Comparison of ENCODE assay signal across 19 mouse cellular contexts in genomic region chr9:101411532-101411880, GRCm38 (mm10).
DNase-seq lines count a peak whose midpoint lies in the region; ATAC-seq lines count a peak whose summit lies in the region.
"Had no signal": no experiment of that assay in that cellular context is flagged by ENCODE, and none has a peak within 500 bp of the region (broad histone marks: within the 10 kb centered on the region; RNA-seq: fewer than 3 reads in every experiment).

No protein-coding gene starts in this region.

- no peak overlapping the region for H3K27ac ChIP-seq in embryonic facial prominence, embryonic 14.5 days (replicated peaks; ENCODE audit: low read depth, low read length)
- peak overlapping the region; percentile 55 for H3K27ac ChIP-seq in hindbrain, embryonic 12.5 days
- H3K27ac ChIP-seq in limb, embryonic 11.5 days (replicated peaks; ENCODE audit: low read depth, low read length): no peak overlapping the region
- H3K27ac ChIP-seq in kidney, embryonic 14.5 days (ENCODE audit: low read depth, low read length): no peak overlapping the region
- H3K27ac ChIP-seq: liver, embryonic 13.5 days; lung, embryonic 15.5 days; macrophage had no signal

- peak; percentile 69 for DNase-seq in heart, adult 11 months
- no peak for DNase-seq in heart, postnatal 14 days
- DNase-seq in embryonic facial prominence, embryonic 14.5 days (ENCODE audit: low spot score): no peak
- DNase-seq in limb, embryonic 11.5 days (ENCODE audit: low spot score): peak; percentile 17
- no peak for DNase-seq in urinary bladder, postnatal 14 days (ENCODE audit: low spot score)
- DNase-seq: B cell, adult 2 months; cerebellum, adult 2 months; cerebellum, postnatal 36 days; heart, postnatal 4 days; layer of hippocampus, postnatal 36 days; liver, embryonic 13.5 days; thymus, postnatal 25 days had no signal

- no peak overlapping the region for H3K4me3 ChIP-seq in embryonic facial prominence, embryonic 14.5 days (ENCODE audit: low read depth, low read length)
- no peak overlapping the region for H3K4me3 ChIP-seq in hindbrain, embryonic 12.5 days
- no peak overlapping the region for H3K4me3 ChIP-seq in limb, embryonic 11.5 days (ENCODE audit: low read depth, low read length)
- no peak overlapping the region for H3K4me3 ChIP-seq in kidney, embryonic 14.5 days (ENCODE audit: low read length)
- H3K4me3 ChIP-seq: liver, embryonic 13.5 days; lung, embryonic 15.5 days; midbrain, embryonic 12.5 days had no signal

- intact Hi-C loops in heart, postnatal 14 days (cut with DNase I): no loop called here

- H3K36me3 ChIP-seq in embryonic facial prominence, embryonic 14.5 days (ENCODE audit: control insufficient read depth, insufficient read depth, low read length): no peaks in the 10 kb centered on the region
- no peaks in the 10 kb centered on the region for H3K36me3 ChIP-seq in hindbrain, embryonic 12.5 days
- H3K36me3 ChIP-seq in limb, embryonic 11.5 days (ENCODE audit: control insufficient read depth, insufficient read depth, low read length): no peaks in the 10 kb centered on the region
- no peaks in the 10 kb centered on the region for H3K36me3 ChIP-seq in kidney, embryonic 14.5 days (ENCODE audit: control insufficient read depth, insufficient read depth, low read length)
- H3K36me3 ChIP-seq: liver, embryonic 13.5 days; lung, embryonic 15.5 days; midbrain, embryonic 12.5 days had no signal

- no peaks in the 10 kb centered on the region for H3K27me3 ChIP-seq in embryonic facial prominence, embryonic 14.5 days (replicated peaks; ENCODE audit: control insufficient read depth, insufficient read depth, low read length)
- no peaks in the 10 kb centered on the region for H3K27me3 ChIP-seq in hindbrain, embryonic 12.5 days
- no peaks in the 10 kb centered on the region for H3K27me3 ChIP-seq in limb, embryonic 11.5 days (ENCODE audit: control insufficient read depth, insufficient read depth, low read length)
- H3K27me3 ChIP-seq in kidney, embryonic 14.5 days (ENCODE audit: control insufficient read depth, insufficient read depth, low read length): no peaks in the 10 kb centered on the region
- H3K27me3 ChIP-seq: liver, embryonic 13.5 days; lung, embryonic 15.5 days; midbrain, embryonic 12.5 days had no signal

- H3K9ac ChIP-seq in embryonic facial prominence, embryonic 14.5 days (ENCODE audit: low read depth, low read length): no peak overlapping the region
- no peak overlapping the region for H3K9ac ChIP-seq in hindbrain, embryonic 12.5 days
- no peak overlapping the region for H3K9ac ChIP-seq in limb, embryonic 11.5 days (ENCODE audit: low read length)
- no peak overlapping the region for H3K9ac ChIP-seq in kidney, embryonic 14.5 days (ENCODE audit: low read depth, low read length)
- H3K9ac ChIP-seq: liver, embryonic 13.5 days; lung, embryonic 15.5 days; midbrain, embryonic 12.5 days had no signal

- no peak overlapping the region for H3K4me2 ChIP-seq in embryonic facial prominence, embryonic 14.5 days (ENCODE audit: low read depth, low read length)
- H3K4me2 ChIP-seq in hindbrain, embryonic 12.5 days (replicated peaks): no peak overlapping the region
- no peak overlapping the region for H3K4me2 ChIP-seq in limb, embryonic 11.5 days (ENCODE audit: low read depth, severe bottlenecking)
- H3K4me2 ChIP-seq in kidney, embryonic 14.5 days (replicated peaks; ENCODE audit: low read depth, low read length): no peak overlapping the region
- H3K4me2 ChIP-seq: liver, embryonic 13.5 days; lung, embryonic 15.5 days; midbrain, embryonic 12.5 days had no signal

- ATAC-seq in embryonic facial prominence, embryonic 14.5 days (ENCODE audit: low read depth): peak; percentile 27; the same call in 1 of the 2 replicates
- peak; percentile 67 for ATAC-seq in hindbrain, embryonic 12.5 days (ENCODE audit: low FRiP score)
- ATAC-seq in limb, embryonic 11.5 days (ENCODE audit: insufficient number of reproducible peaks, low FRiP score, low TSS enrichment, low read depth): no peak
- ATAC-seq in kidney, embryonic 14.5 days (ENCODE audit: low FRiP score, low TSS enrichment): no peak
- no peak for ATAC-seq in CD4-positive, CD25-positive, alpha-beta regulatory T cell, adult 4 months
- ATAC-seq: intestine, embryonic 16.5 days had no signal

- 64% methylated on average over 5 of the region's 5 CpGs for WGBS in embryonic facial prominence, embryonic 14.5 days
- WGBS in hindbrain, embryonic 12.5 days: 54% methylated on average over 5 of the region's 5 CpGs
- WGBS in limb, embryonic 11.5 days: 82% methylated on average over 5 of the region's 5 CpGs
- 75% methylated on average over 5 of the region's 5 CpGs for WGBS in kidney, embryonic 14.5 days

- no peaks in the 10 kb centered on the region for H3K9me3 ChIP-seq in embryonic facial prominence, embryonic 14.5 days (ENCODE audit: control insufficient read depth, low read length)
- no peaks in the 10 kb centered on the region for H3K9me3 ChIP-seq in hindbrain, embryonic 12.5 days (replicated peaks)
- no peaks in the 10 kb centered on the region for H3K9me3 ChIP-seq in limb, embryonic 11.5 days (ENCODE audit: control insufficient read depth, low read length)
- H3K9me3 ChIP-seq in kidney, embryonic 14.5 days (ENCODE audit: control insufficient read depth, low read length): no peaks in the 10 kb centered on the region
- H3K9me3 ChIP-seq: liver, embryonic 13.5 days; lung, embryonic 15.5 days; midbrain, embryonic 12.5 days had no signal

- no peaks in the 10 kb centered on the region for H3K4me1 ChIP-seq in embryonic facial prominence, embryonic 14.5 days (ENCODE audit: control insufficient read depth, insufficient read depth, low read length)
- peaks cover 18% of the 10 kb centered on the region for H3K4me1 ChIP-seq in hindbrain, embryonic 12.5 days
- no peaks in the 10 kb centered on the region for H3K4me1 ChIP-seq in limb, embryonic 11.5 days (ENCODE audit: control insufficient read depth, insufficient read depth, low read length)
- H3K4me1 ChIP-seq in kidney, embryonic 14.5 days (ENCODE audit: control insufficient read depth, insufficient read depth, low read length): no peaks in the 10 kb centered on the region; the same call in 1 of the 2 replicates
- H3K4me1 ChIP-seq: liver, embryonic 13.5 days; lung, embryonic 15.5 days had no signal

Comparison
In these comparisons a context has a peak if more than half of its experiments do, and no peak if none do; other contexts are left out.
1. DNase-seq: peak in heart, adult 11 months (single experiment) and limb, embryonic 11.5 days (single experiment); none in heart, postnatal 14 days (0 of 2), embryonic facial prominence, embryonic 14.5 days (single experiment) and urinary bladder, postnatal 14 days (single experiment).
2. ATAC-seq: peak in embryonic facial prominence, embryonic 14.5 days (single experiment) and hindbrain, embryonic 12.5 days (single experiment); none in limb, embryonic 11.5 days (single experiment), kidney, embryonic 14.5 days (single experiment) and CD4-positive, CD25-positive, alpha-beta regulatory T cell, adult 4 months (single experiment).